Mouse (Mus musculus) mature B cell (primary cell): ENCODE results near the gene Krt71.
"Not testable (repeated sequence)": the region's sequence is repeated elsewhere in the genome, so short reads cannot be mapped to it uniquely, and the experiment has no call there.

Experiments used
- in situ Hi-C: fragments of 300-500 bp; cut with MboI; formaldehyde crosslinking; loops from 2 replicates; pipeline ENCODE4 v1.14.3; 2019

Krt71 gene

DNA sequence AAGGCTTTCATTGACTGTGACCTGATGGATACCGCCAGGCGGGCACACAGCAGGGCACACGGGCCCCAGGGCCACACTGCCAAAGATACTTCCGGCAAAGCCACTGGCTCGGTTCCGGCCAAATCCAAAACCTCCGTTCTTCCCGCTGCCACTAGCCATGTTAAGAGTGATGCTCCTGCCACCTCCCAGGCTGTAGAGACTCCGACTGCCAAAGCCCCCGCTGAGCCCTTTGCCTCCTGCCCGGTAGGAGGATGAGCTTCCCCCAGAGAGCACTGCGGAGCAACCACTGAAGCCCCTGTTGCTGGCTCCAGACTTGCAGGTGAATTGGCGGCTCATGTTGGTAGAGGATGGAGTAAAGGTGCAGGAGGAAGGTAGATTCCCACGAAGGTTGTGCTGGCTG, at the start of gene Krt71:
Gene Krt71, minus strand, starts transcription at position 399 of the 400 bp plus-strand sequence.
- in situ Hi-C loops = no loop called here

GRCm38 (mm10) chr15:101790867-101791266, 48.0 kb upstream of the Krt71 start:
- in situ Hi-C loops = no loop called here

- in situ Hi-C loops = no loop called here
Observed at GRCm38 (mm10) chr15:101786360-101786759, 43.5 kb upstream of the Krt71 start, which contains the start of gene Krt72. TSS of gene Krt72 (minus strand) at chr15:101786460.

DNA sequence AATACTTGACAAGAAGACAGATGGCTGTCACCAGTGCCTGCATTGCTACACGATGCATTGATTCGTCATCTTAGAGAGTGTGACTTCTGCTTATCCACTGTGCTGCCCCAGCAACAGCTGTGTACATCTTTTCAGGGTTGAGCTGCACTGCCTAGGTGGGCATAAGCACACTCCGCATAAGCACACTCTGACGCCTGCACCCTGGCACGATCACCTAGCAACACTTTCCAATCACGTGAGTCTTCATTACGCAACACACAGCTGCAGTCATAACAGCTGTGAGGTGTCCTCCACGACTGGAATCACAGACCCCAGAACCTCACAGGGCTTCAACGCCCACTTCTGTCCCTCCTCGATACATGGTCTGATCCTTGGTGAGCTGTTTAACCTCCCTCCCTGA, 30.5 kb upstream of the Krt71 start:
- in situ Hi-C loops = no loop called here

GRCm38 (mm10) chr15:101772711-101773081, 29.8 kb upstream of the Krt71 start:
- in situ Hi-C loops = no loop called here

- in situ Hi-C loops = no loop called here
Observed at GRCm38 (mm10) chr15:101772080-101772710, 29.3 kb upstream of the Krt71 start.

GRCm38 (mm10) chr15:101770226-101770625, 27.3 kb upstream of the Krt71 start:
- in situ Hi-C loops = no loop called here

DNA sequence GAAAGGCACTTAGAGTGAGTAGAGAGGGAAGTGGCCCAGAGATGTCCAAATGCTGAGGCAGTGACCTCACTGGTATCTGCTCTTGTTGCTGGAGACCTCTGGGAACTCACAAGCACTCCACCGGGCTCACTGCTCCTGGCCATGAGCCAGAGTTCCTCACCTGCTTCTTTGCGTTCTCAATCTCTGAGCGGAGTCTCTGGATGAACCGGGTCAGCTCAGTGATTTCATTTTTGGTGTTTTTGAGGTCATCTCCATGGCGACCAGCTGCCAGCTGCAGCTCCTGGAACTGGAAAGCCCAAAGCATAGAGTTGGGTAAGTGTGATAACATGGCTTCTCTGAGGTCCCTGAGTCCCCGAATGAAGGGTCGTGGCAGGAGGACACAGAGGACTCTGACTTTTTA, 5.1 kb downstream of the Krt71 start:
- in situ Hi-C loops = no loop called here

GRCm38 (mm10) chr15:101730653-101731052, 12.3 kb downstream of the Krt71 start:
- in situ Hi-C loops = no loop called here

DNA sequence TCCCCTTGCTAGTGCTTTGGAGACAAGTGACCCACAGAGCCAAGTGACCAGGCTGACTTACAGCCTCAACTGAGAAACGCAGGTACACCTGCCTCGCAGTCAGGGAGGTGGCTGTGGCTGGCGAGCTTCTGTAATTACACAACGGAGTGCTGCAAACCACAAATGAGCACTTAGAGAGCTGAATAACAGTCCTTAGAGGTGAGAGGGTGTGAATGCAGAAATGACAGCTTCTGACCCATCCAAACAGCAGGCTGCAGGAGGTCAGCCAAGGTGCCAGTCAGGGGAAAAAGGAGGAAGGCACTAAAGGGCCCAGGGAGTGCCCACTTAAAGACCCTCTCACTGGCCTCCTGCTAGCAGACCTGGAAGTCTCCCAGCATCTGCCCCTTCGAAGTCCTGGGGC, 18.2 kb downstream of the Krt71 start:
- in situ Hi-C loops = no loop called here

- in situ Hi-C loops = no loop called here
Observed at GRCm38 (mm10) chr15:101715831-101716230, 27.1 kb downstream of the Krt71 start.

GRCm38 (mm10) chr15:101714356-101714755, 28.6 kb downstream of the Krt71 start:
- in situ Hi-C loops = no loop called here

- in situ Hi-C loops = no loop called here
Observed at GRCm38 (mm10) chr15:101713731-101714130, 29.2 kb downstream of the Krt71 start.

GRCm38 (mm10) chr15:101712720-101713119, 30.2 kb downstream of the Krt71 start, which contains the start of gene Krt5:
TSS of gene Krt5 (minus strand) at chr15:101712898.
- in situ Hi-C loops = no loop called here

DNA sequence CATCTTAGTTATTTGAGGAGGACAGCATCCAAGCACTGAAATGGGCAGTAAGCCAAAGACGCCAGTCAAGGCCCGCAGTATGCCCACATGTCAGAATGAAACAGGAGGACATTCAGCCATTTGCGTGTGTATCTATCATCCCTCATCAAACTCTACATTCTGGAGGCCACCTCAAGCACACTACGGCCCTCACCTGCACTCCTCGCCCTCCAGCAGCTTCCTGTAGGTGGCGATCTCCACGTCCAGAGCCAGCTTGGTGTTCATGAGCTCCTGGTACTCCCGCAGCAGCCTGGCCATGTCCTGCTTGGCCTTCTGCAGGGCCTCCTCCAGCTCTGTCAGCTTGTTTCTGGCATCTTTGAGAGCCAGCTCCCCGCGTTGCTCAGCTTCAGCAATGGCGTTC, 34.2 kb downstream of the Krt71 start:
- in situ Hi-C loops = no loop called here

- in situ Hi-C loops = no loop called here
Observed at GRCm38 (mm10) chr15:101707454-101707853, 35.5 kb downstream of the Krt71 start.

DNA sequence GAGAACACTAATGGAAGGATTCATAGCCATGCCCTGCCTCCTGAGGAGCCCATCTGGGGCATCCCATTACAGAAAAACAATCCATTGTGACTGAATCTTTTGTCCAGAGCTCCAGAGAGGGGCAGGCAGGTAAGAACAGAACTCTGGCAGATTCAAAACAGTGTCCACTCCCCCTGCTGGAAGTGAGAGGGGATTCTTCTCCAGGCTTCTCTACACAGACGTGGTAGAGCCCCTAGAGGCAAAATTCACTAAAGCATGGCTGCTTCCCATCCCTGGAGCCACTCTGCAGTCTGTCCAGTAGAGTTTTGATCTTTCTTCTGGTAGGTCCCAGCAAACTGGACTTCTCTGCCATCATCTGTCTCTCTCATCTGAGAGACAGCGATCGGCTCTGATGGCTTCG, 38.8 kb downstream of the Krt71 start:
- in situ Hi-C loops = no loop called here

DNA sequence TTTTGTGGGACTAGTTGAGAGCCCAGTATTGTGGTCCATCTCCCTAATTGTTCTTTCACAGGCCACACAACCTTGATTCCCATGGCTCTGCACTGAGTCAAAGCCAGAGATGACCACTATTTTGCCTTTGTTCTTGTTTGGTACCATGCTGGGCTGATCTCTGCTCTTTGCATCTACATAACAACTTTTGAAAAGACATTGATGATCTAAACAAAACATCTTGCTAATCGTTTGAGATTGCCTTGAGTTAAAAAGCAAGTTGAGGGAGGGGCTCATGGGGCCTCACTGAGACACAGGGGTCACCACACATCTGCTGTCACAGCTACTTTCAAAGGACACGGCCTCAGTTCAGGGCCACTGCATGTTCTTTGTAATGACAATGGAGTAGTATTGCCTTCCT, 40.5 kb downstream of the Krt71 start:
- in situ Hi-C loops = no loop called here

DNA sequence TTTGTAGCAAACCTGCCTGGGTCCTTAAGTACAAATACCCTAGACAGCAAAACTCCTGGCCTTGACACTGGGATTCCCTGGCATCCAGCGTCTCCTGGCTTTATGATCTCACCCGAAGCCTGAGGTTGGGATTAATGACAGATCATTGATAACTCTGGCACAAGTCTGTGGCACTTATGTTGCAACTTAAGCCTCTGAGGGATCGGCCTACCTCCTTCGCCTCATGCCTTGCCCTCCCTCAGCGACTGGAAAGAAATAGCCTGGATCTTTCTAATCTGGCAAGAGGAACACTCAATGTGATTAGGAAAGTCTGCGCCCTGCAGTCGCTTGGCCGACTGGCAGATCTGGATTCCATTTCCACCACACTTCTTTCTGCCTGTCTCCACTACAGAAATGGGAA, 43.0 kb downstream of the Krt71 start:
- in situ Hi-C loops = no loop called here

DNA sequence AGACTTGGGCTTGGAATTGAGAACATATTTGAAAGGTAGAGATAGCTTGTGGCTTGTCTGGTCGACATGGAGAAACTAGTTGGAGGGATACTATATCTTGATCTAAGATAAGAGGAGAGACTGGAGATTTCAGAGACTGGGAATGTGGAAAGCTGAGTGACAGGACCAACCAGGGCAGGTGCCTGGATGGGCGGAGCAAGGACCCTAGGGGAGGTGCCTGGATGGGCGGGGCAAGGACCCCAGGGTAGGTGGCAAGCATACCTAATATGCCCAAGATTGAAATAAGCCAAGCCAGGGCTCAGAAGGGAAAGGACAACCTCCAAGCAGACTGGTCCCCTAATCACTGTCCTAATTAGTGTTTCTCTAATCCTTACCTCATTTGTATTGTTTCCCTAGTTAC, 43.7 kb downstream of the Krt71 start:
- in situ Hi-C loops = no loop called here

GRCm38 (mm10) chr15:101697326-101698188, 45.4 kb downstream of the Krt71 start:
- in situ Hi-C loops = no loop called here

GRCm38 (mm10) chr15:101694207-101694606, 48.7 kb downstream of the Krt71 start, which contains the start of gene Krt6a:
TSS of gene Krt6a (minus strand) at chr15:101694307.
- in situ Hi-C loops = no loop called here

DNA sequence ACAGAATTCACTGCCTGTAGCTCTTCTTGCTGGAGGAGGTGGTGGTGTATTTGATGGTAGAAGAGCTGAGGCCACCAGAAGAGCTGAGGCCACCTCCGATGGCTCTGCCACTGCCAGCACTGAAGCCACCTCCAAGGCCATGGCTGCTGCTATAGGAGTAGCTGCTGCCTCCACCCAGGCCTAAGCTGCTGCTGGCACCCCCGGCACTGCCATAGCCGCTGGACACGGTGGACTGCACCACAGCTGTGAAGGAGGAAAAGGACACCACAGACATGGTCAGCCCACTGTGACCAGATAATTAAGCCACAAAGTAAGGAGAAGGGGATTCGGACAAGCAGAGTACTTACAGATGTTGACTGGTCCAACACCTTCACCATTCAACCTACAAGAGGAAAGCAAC, 52.4 kb downstream of the Krt71 start:
- in situ Hi-C loops = not testable (repeated sequence)
